Mouse (Mus musculus): ENCODE data around the gene Gpc5. TPM values are rescaled to one million over a fixed set of nuclear protein-coding genes. Genes with fewer than 3 reads are reported as not detected.

The Gpc5 gene
- polyA plus RNA-seq, 1 experiment from 2014 or later: 1.2 TPM

DNA sequence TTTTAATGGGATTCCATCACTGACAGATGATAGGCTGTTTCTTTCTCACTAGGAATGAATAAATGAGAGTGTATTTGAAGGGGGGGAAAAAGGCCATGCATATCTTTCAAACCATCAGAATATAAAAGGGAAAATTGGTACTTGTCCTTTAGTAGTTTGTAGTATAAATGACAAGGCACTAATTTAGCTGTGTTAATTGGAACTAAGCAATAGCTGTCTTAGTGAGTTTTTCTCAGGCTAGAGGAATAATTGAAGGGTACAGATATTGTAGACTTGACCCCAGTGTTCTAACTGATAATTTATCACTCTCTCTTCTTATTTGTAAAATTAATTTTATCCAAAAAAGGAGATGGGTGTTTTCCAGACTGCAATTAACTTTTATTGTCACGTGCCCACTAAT lies 654.0 kb downstream of the Gpc5 start:
- ATAC-seq (no peak), DNase-seq (ENCODE audit: low read depth, low spot score) (no peak)
- in situ Hi-C loops (cut with MboI; ENCODE audit: low pct_unique_long_range_greater_than_20kb): no loop called here
- TF ChIP-seq CTCF (IDR thresholded peaks at IDR 0.05): no peak
- ChIA-PET POLR2A (no interaction called here), CTCF (no interaction called here)
- no peaks in the 10 kb centered on the region for H3K27me3 ChIP-seq

- TF ChIP-seq CTCF (IDR thresholded peaks at IDR 0.05): no peak
- POLR2A ChIA-PET: no interaction called here
- H3K27me3 ChIP-seq: no peaks in the 10 kb centered on the region
- CTCF ChIA-PET: no interaction called here
- no peak for DNase-seq (ENCODE audit: low read depth, low spot score)
- in situ Hi-C loops (cut with MboI; ENCODE audit: low pct_unique_long_range_greater_than_20kb): no loop called here
- no peak for ATAC-seq
Observed at GRCm38 (mm10) chr14:115760241-115760640, 668.2 kb downstream of the Gpc5 start.

DNA sequence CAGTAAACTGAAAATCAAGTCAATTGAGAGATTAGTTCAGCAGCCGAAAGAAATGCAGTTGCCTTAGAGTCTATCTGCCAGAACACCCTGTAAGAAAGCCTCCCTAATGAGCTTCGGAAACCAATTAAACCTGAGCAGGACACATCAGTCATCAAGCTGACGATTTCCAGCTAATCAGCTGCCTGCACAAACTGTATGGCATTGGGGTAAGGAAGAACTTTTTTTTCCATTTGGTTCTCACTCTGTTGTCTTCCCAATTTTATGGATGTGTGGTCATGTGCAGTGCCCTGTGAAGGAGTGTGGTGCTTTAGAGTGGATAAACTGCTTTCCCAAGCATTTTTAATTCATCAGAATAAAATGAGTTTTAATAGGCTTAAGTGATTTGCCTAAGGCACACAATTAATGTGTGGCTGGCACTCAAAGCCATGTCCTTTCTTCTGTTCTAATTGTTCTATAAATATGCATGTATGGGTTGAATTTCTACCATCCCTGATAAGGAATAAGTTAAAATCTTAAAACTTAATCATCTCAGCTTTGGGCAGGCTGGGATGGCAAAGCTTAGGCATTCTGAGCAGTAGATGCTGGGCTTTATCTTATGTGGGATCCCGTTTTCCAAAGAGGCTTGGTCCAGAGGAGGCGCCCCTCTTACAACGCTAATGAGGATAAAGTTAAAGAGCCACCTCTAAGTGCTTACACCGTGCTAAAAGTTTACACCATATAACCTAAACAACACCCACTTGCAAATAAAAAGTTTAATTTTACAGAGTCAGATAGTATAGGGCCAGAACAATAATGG lies 687.6 kb downstream of the Gpc5 start:
- in situ Hi-C loops (cut with MboI; ENCODE audit: low pct_unique_long_range_greater_than_20kb): no loop called here
- DNase-seq (ENCODE audit: low read depth, low spot score) (no peak), ATAC-seq (no peak)
- POLR2A ChIA-PET: no interaction called here
- no peak for TF ChIP-seq CTCF (IDR thresholded peaks at IDR 0.05)
- CTCF ChIA-PET: no interaction called here
- H3K27me3 ChIP-seq: peaks cover 1% of the 10 kb centered on the region

DNA sequence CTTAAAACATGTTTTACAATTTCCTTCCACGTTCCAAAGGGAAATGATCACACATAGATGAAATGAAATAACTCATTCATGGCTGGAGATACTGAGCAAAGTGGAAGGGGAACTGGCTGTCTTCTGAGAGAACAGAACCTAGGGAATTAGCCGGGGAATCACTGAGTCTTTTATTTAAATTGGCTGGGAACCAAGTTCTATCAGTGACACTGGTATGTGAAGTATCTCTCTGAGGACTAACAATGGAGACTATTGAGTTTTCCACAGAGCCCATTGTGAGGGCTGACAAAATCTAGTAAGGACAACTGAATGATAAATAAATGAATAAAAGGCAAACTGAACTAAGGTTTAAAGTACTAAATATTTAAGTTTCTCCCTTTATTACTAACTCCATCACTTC lies 712.7 kb downstream of the Gpc5 start:
- TF ChIP-seq CTCF (IDR thresholded peaks at IDR 0.05): no peak
- DNase-seq (ENCODE audit: low read depth, low spot score) (no peak), ATAC-seq (no peak)
- H3K27me3 ChIP-seq: no peaks in the 10 kb centered on the region
- POLR2A ChIA-PET: no interaction called here
- in situ Hi-C loops (cut with MboI; ENCODE audit: low pct_unique_long_range_greater_than_20kb): no loop called here
- CTCF ChIA-PET: no interaction called here

GRCm38 (mm10) chr14:115819021-115819420 lies 727.0 kb downstream of the Gpc5 start:
- no peaks in the 10 kb centered on the region for H3K27me3 ChIP-seq
- ChIA-PET POLR2A (no interaction called here), CTCF (interaction anchor here (0.7 to 2.4 kb wide), 3 partner anchors 11 to 20 kb away, joined by 3 to 6 read pairs (median 5); no protein-coding TSS in a partner anchor)
- TF ChIP-seq CTCF (IDR thresholded peaks at IDR 0.05): peak; percentile 46
- in situ Hi-C loops (cut with MboI; ENCODE audit: low pct_unique_long_range_greater_than_20kb): no loop called here
- no peak for DNase-seq (ENCODE audit: low read depth, low spot score)
- ATAC-seq: no peak

- H3K27me3 ChIP-seq: peaks cover 9% of the 10 kb centered on the region
- ATAC-seq: no peak
- in situ Hi-C loops (cut with MboI; ENCODE audit: low pct_unique_long_range_greater_than_20kb): no loop called here
- ChIA-PET POLR2A (no interaction called here), CTCF (no interaction called here)
- DNase-seq (ENCODE audit: low read depth, low spot score): no peak
- TF ChIP-seq CTCF (IDR thresholded peaks at IDR 0.05): no peak
Observed at GRCm38 (mm10) chr14:115821657-115822056, 729.6 kb downstream of the Gpc5 start.

- in situ Hi-C loops (cut with MboI; ENCODE audit: low pct_unique_long_range_greater_than_20kb): loop anchor here (25.0 kb wide), 1 partner anchor 1082 kb away; no protein-coding TSS in a partner anchor
- CTCF ChIA-PET: interaction anchor here (0.9 to 1.5 kb wide), 2 partner anchors 10 to 12 kb away, joined by 3 to 6 read pairs; no protein-coding TSS in a partner anchor
- POLR2A ChIA-PET: no interaction called here
- ATAC-seq (no peak), DNase-seq (ENCODE audit: low read depth, low spot score) (no peak)
- no peak for TF ChIP-seq CTCF (IDR thresholded peaks at IDR 0.05)
- H3K27me3 ChIP-seq: peaks cover 18% of the 10 kb centered on the region
Observed at GRCm38 (mm10) chr14:115830485-115830884, 738.5 kb downstream of the Gpc5 start.

DNA sequence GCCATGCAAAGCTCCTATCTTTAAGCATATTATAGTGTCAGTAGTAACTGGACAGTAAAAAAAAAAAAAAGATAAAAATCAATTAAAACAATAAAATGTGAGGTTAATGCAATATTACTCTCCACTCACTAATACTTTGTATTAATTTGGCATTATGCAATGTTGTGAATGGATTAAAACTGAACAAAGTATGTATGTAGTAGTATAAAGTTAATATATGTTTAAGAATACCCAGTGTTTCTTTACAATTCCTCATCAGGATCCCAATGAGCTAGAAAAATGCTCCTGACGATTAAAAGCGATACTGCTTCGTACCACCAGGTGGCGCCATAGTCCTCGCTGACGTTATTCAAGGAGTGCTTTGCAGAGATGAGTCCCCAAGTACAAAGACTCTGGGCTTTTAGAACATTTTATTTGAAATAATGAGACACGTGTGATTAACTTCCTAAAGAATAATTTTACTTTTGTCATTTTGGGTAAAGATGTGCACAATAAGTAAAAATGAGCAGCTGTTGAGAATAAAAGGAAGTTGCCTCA lies 739.3 kb downstream of the Gpc5 start:
- ChIA-PET POLR2A (no interaction called here), CTCF (interaction anchor here (0.9 to 1.8 kb wide), 5 partner anchors 8 to 23 kb away, joined by 3 to 4 read pairs (median 3); no protein-coding TSS in a partner anchor)
- TF ChIP-seq CTCF (IDR thresholded peaks at IDR 0.05): peak; percentile 91
- in situ Hi-C loops (cut with MboI; ENCODE audit: low pct_unique_long_range_greater_than_20kb): loop anchor here (25.0 kb wide), 1 partner anchor 1081 kb away; no protein-coding TSS in a partner anchor
- peaks cover 22% of the 10 kb centered on the region for H3K27me3 ChIP-seq
- DNase-seq (ENCODE audit: low read depth, low spot score): no peak
- peak; percentile 57 for ATAC-seq

DNA sequence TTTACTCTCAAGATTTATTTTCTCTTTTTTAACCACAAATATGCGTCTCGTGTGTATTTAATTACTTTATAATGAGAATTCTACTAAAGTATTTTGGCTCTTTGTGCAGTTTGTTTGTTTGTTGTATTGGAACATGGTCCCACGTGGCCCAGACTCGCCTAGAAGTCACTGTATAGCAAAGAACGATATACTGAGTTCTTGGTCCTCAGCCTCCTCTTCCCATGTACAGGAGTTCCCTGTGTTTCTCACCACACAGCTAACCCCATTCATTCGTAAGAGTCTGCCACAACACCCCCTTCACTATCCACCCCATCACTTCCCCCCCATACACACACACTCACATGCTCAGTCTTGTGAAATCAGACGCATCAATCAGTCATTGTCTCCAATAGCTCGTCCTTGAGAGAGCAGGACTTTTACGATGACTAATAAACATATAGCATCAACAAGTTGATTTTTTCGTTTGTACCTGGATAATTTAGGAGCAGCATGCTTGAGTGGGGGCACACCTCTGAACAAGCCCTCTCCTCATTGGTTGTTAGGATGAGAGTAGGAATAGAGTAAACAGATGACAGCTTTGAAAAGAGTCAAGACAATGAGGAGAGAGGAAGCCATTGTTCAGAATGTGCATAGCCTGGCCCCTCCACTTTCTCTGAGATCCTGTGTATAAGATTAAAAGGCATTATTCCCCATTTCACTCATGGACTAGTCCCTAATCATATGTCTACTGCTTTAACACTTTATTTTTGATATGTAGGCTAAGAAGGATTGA lies 740.0 kb downstream of the Gpc5 start:
- ChIA-PET POLR2A (no interaction called here), CTCF (interaction anchor here (1.1 to 1.8 kb wide), 4 partner anchors 8 to 22 kb away, joined by 3 to 4 read pairs (median 3); no protein-coding TSS in a partner anchor)
- in situ Hi-C loops (cut with MboI; ENCODE audit: low pct_unique_long_range_greater_than_20kb): loop anchor here (25.0 kb wide), 1 partner anchor 1080 kb away; no protein-coding TSS in a partner anchor
- no peak for TF ChIP-seq CTCF (IDR thresholded peaks at IDR 0.05)
- DNase-seq (ENCODE audit: low read depth, low spot score) (no peak), ATAC-seq (no peak)
- peaks cover 22% of the 10 kb centered on the region for H3K27me3 ChIP-seq

DNA sequence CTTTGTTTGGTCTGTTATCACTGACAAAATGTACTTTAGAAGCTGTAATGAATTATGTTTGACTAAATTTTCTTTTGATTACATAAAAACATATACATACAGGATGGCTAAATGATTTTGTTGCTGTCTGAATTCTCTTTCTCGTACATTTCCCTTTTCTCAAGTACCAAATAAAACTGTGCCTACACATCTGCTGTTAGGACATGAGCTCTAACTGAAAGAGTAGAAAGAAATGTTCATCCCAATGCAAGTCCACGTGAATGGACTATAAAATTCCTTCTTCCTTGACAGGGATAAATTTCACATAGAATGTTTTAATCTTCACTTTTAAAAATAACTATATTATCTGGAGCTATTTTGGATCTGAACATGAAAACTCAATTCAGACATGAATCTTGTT lies 751.8 kb downstream of the Gpc5 start:
- ChIA-PET CTCF (no interaction called here), POLR2A (no interaction called here)
- no peak for TF ChIP-seq CTCF (IDR thresholded peaks at IDR 0.05)
- in situ Hi-C loops (cut with MboI; ENCODE audit: low pct_unique_long_range_greater_than_20kb): loop anchor here (25.0 kb wide), 1 partner anchor 1069 kb away; no protein-coding TSS in a partner anchor
- ATAC-seq: no peak
- no peak for DNase-seq (ENCODE audit: low read depth, low spot score)
- H3K27me3 ChIP-seq: peaks cover 27% of the 10 kb centered on the region

Data from Patski (cell line).